Mouse (Mus musculus) yolk sac, embryonic 10.5 days (tissue): ENCODE measurements around the gene Mxra7.

Experiments used
- DNase-seq: peaks from one replicate; pipeline ENCODE4 v3.0.0-alpha.2; 2017; ENCODE audit warnings: low spot score

The Mxra7 gene

GRCm38 (mm10) chr11:116818722-116819121, 9.1 kb downstream of the Mxra7 start:
- peak; percentile 40 for DNase-seq

DNA sequence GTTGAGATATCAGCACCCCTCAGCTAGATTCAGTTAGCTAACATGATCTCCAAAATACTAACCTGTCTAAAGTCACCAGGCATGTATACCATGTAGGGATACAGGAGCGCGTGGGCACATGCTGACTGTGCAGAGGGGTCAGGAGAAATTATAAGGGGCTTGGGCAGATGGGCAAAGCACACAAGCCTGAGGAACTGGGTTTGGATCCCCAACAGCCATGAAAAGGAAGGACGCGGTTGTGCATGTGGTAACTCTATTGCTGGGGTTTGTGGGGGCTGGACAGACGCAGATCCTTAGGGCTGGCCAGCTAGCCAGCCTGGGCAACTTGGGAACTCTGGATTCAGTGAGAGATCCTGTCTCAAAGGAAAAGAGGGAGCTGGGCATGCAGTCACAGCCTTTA, 10.3 kb downstream of the Mxra7 start:
- no peak for DNase-seq

DNA sequence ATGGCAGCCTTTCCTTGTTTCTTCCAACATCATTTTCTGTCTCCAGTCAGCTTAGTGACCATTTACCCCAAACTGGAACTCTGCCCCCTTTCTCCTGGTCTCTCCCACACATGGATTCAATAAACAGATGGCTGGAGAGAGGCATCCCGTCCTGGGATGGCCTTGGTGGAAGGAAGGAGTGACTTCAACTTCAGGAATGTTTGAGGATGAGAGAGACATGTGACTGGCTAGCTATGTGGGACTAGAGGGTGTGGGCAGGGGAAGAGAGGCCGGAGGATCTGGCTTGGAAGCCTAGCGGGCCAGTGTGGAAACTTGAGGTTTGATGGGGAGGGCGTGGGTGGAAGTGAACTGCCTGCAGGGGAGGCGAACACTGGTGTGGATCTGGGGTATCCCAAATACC, 11.1 kb downstream of the Mxra7 start:
- DNase-seq = no peak

DNA sequence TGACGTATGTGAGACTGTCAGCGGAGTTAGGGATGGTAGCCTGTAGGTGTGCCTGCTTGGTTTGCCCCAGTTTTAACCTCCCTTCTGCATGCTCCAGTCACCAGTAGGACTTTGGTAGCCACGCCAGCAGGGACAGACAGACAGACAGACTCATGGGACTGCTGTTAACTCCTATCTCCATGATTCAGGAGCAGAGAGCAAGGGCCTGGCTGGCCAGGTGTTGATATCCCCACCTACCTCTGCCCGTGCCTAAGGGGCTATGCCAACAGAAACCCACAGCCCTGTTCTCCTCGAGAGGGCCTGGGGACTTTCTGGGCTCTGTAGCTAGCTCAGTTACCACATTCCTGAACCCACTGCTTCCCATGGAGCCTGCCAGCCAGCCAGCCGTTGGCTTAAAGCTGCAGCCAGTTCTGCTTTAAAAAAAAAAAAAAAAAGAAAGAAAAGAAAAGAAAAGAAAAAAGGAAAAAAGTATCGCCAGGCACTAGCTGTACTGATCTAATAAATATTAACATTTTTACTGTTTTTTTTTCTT, 12.9 kb downstream of the Mxra7 start:
- no peak for DNase-seq

DNA sequence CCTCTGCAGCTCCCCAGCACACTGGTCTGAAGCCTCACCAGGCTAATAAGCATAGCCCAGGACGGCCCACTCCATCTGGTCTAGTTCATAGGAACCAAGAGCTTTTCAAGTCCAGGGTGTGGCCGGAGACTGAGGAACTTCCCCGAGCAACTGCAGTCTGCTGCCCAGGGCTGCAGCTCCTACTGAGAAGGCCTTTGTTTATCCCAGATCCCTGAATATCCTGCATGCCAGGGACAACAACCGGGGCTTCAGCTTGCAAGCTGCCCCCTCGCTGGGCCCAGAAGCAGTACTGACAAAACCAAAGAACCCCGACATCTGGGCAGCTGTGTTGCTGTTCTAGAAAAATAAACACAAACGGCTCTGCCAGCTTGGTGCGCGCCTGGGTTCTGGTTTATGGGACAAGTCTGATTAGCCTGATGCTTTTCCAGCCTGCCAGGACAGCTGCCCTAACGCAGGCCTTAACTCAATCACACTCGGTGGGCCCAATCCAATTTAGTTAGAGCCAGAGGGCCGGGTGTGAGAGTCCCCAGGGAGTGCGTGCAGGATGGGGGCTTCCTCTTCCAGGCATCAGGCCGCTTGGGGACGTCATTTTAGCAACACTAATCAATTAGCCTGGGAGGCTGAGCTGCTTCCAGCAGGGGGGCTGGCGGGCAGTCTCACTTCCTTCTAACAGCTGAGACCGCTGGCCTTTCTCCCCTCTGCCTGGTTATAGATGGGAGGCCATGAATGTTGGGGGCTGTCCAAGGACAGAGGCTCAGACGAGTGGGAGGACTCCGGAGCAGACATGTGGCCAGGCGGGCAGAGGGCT, 13.6 kb downstream of the Mxra7 start:
- no peak for DNase-seq

- no peak for DNase-seq
Observed at GRCm38 (mm10) chr11:116813610-116814009, 14.2 kb downstream of the Mxra7 start.

- peak; percentile 57 for DNase-seq
Observed at GRCm38 (mm10) chr11:116812793-116813529, 14.9 kb downstream of the Mxra7 start.

DNA sequence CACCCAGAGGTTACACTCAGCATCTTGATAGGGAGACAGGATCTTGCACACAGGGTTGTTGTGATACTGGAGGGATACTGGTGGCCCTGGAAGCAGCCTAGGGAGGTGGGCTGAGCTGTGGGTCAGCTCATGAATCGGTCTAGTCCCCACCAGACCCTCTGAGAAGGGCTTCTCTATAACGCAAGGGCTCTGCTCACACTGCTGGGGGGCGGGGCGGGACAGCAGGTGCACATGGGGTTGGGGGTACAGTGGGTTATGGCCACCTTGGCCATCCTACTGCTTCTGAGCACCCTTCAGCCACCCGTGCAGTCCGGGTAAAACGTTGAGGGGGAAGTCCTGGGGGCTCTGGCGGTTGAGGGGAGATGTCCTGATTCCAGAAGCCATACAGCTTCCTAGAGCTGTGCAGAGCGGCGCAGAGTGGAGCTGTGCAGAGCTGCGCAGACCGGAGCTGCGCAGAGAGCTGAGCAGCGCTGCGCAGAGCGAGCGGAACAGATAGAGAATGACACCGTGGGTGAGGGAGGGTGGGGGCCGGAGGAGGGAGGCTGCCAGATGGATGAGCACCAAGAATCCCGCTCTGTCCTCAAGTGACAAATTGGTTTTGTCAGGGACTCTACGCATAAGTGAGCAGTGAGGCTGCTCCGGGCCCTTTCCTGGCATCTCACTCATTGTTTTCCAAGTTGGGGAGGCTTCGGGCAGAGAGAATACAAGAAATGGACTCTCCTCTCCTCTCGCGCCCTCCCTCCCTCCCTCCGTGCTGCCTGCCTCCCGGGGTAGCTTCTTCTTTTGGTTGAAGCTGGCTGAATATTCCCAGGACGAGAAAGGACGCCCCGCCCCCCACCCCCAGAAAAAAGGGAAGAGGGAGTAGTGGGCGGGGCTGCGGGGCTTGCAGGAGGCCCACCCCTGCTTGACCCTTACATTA, 16.6 kb downstream of the Mxra7 start:
- DNase-seq = no peak

- no peak for DNase-seq
Observed at GRCm38 (mm10) chr11:116810528-116810927, 17.3 kb downstream of the Mxra7 start.

- DNase-seq = no peak
Observed at GRCm38 (mm10) chr11:116809520-116809919, 18.3 kb downstream of the Mxra7 start.

DNA sequence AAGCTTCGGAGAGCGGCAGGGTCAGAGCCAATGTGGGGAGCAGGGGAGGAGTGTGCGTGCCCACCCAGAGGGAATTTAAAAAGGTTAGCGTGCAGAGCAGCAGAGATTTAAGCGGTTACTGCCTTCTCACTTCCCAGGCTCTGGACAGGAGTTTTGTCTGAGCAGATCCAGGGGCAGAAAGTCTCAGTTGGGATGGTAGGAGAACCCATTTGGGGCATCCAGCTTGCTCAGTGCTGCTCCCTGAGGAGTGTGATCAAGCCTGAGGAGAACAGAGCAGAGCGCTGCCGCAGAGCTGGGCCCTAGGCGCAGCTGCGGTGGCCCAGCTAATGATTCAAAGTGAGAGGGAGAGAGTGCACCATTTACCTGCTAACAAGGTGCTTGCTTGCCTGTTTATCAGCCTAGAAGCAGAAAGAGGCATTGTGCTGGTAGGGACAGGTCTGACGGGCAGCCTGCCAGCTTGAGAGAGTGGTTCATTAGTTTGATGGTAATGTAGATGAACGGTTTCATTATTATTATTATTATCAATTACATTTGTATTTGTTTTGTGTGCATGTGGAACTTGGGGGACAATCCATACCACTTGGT, 18.9 kb downstream of the Mxra7 start:
- no peak for DNase-seq

- DNase-seq = peak; percentile 51
Observed at GRCm38 (mm10) chr11:116807938-116808606, 19.8 kb downstream of the Mxra7 start.

DNA sequence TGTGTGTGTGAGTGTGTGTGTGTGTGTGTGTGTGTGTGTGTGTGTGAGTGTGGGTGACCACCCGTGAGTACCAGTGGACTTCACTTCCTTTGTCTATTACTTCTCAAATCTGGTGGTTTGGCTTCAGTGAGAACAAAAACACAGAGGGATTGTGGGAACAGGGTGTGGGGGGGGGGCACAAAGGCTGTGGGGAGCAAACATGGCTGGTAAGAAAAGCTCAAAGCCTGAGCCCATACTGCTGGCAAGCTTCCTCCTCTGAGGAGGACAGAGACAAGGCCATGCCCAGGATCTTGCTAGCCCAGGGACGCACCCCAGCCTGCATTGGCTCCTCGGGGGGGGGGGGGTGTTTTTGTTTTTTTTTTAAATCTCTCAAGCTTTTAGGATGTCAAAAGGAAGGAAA, 20.3 kb downstream of the Mxra7 start:
- no peak for DNase-seq

- DNase-seq = no peak
Observed at GRCm38 (mm10) chr11:116807116-116807515, 20.7 kb downstream of the Mxra7 start.

DNA sequence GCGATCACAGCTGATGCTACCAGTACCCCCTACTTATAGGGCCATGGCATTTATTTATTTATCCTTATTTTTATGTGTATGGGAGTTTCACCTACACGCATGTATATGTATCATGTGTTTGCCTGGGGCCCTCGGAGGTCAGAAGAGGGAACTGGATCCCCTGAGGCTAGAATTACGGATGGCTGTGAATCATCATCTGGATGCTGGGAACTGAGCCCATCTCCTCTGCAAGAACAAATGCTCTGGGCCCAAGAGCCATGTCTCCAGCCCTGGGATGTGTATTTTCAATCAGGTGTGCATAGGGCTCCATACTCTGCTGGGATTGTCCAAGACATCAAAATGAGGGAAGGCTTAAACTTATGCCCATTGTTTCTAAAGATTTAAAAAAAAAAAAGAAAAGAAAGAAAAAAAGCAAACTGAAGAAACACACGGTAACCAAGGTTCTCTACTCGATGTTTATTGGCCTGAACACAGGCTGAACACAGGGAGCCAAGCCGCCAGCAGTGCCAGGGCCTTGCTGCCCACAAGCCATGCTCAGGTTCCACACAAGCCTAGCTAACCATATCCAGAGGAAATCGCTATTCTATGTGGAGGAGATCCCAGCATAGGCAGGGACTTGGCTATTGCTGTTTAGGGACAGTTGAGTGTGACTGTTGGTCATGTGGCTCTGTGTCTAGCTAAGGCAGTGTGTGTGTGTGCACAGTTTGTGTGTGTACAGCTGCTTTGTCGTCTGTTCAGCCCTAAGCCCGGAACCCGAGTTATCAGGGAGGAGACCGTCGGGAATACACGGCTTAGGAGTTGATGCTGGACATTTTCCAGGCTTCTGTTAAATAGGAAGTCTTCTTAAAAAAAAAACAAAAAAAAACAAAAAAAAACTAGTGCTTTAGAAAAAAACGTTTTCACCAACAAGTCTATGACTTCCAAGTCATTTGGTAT, 21.4 kb downstream of the Mxra7 start:
- no peak for DNase-seq

DNA sequence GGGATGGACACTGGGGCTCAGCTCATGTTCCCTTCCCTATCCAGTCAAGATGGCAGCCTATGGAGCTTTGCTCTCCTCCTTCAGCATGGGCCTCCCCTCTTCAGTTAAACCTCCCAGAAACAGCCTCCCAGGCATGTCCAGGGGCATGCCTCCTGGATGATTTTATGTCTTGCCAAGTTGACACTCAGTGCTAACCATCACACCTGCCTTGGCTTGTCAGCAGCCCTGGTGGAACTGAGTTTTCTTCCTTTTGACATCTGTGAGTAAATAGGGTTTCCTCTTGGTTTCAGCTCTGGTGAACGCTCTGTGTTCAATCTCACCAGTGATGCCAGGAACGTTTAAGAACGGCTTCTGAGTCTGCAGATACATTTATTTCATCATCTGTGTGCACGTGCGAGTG, 25.1 kb downstream of the Mxra7 start:
- DNase-seq = no peak

- DNase-seq = no peak
Observed at GRCm38 (mm10) chr11:116801106-116801505, 26.7 kb downstream of the Mxra7 start.

DNA sequence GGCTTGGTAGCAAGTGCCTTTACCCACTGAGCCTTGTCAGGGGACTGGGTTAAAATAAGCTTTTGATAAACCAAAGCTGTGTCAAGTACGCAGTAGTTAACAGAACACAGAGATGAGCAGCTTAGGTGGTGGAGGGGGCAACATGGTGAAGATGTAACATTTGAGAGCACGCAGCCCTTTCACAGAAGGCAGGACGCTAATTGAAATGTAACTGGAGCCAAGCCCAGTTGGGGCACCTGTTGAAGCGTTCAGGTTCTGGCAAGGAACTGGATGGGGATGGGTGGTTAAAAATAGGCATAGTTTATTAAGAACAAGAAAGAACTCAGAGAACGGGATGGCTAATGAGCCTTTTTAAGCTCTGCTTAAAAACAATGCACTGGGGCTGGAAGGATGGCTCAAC, 28.5 kb downstream of the Mxra7 start:
- DNase-seq = no peak

GRCm38 (mm10) chr11:116784221-116784620, 43.6 kb downstream of the Mxra7 start:
- no peak for DNase-seq

- DNase-seq = peak; percentile 61
Observed at GRCm38 (mm10) chr11:116782737-116783145, 45.1 kb downstream of the Mxra7 start.
